Mouse (Mus musculus) MEL (cell line): ENCODE measurements around the gene Hoxd8. TPM values are rescaled to one million over a fixed set of nuclear protein-coding genes. Genes with fewer than 3 reads are reported as not detected.

Experiments used
- DNase-seq: peaks from one replicate; pipeline ENCODE4 v3.0.0; 2011; ENCODE audit warnings: low read depth, low spot score
- H3K27ac ChIP-seq: 2 replicates; pipeline ENCODE4 v1.5.1; 2012; ENCODE audit warnings: low read depth, mild to moderate bottlenecking, control low read depth, low read length, moderate library complexity; ENCODE audit not compliant: control insufficient read depth
- H3K27me3 ChIP-seq, 2 experiments: fragments of 150-350 bp in 1 of 2; sonication (generic) in 1 of 2; 2 replicates each; pipeline ENCODE4 v1.6.1; 2012; ENCODE audit warnings: low read length in 2 of 2, mild to moderate bottlenecking in 2 of 2, improper control_type of control experiment in 1 of 2, moderate library complexity in 1 of 2; ENCODE audit not compliant: insufficient read depth in 2 of 2, control insufficient read depth in 1 of 2
- H3K36me3 ChIP-seq, 2 experiments: 2 replicates each; pipeline ENCODE4 v1.6.1; 2012 to 2014; ENCODE audit warnings: low read length in 2 of 2, improper control_type of control experiment in 1 of 2, inconsistent platforms in 1 of 2, mild to moderate bottlenecking in 1 of 2; ENCODE audit not compliant: insufficient read depth in 2 of 2, control insufficient read depth in 1 of 2
- H3K4me1 ChIP-seq, 2 experiments: fragments of 150-350 bp in 1 of 2; sonication (generic) in 1 of 2; 2 replicates each; pipeline ENCODE4 v1.6.1; 2012; ENCODE audit warnings: low read length in 2 of 2, improper control_type of control experiment in 1 of 2, mild to moderate bottlenecking in 1 of 2; ENCODE audit not compliant: insufficient read depth in 2 of 2, control insufficient read depth in 1 of 2
- H3K4me3 ChIP-seq, 2 experiments: fragments of 150-350 bp in 1 of 2; sonication (generic) in 1 of 2; 2 replicates each; pipeline ENCODE4 v1.5.1; 2012; ENCODE audit warnings: low read depth in 2 of 2, low read length in 2 of 2, mild to moderate bottlenecking in 2 of 2, moderate library complexity in 2 of 2, control low read depth in 1 of 2, improper control_type of control experiment in 1 of 2; ENCODE audit not compliant: control insufficient read depth in 1 of 2, insufficient read depth in 1 of 2
- H3K79me2 ChIP-seq: 2 replicates; pipeline ENCODE4 v1.6.1; 2012; ENCODE audit warnings: mild to moderate bottlenecking, low read length, moderate library complexity; ENCODE audit not compliant: control insufficient read depth, poor library complexity, insufficient read depth
- H3K9ac ChIP-seq: 2 replicates; pipeline ENCODE4 v1.6.1; 2012; ENCODE audit warnings: low read depth, mild to moderate bottlenecking, control low read depth, low read length, moderate library complexity; ENCODE audit not compliant: control insufficient read depth, poor library complexity, severe bottlenecking
- H3K9me3 ChIP-seq: fragments of 150-350 bp; sonication (generic); replicated peaks from 2 replicates; pipeline ENCODE4 v1.6.1; 2012; ENCODE audit warnings: mild to moderate bottlenecking, low read length, improper control_type of control experiment, moderate library complexity; ENCODE audit not compliant: insufficient read depth
- CHD1 ChIP-seq: IDR thresholded peaks from 2 replicates; pipeline ENCODE4 v1.6.1; 2012; ENCODE audit warnings: low read depth, mild to moderate bottlenecking, inconsistent platforms, low read length, improper control_type of control experiment
- E2F4 ChIP-seq: IDR thresholded peaks from 2 replicates; pipeline ENCODE4 v1.6.1; 2011; ENCODE audit warnings: low read depth, low read length, improper control_type of control experiment, borderline replicate concordance
- ELF1 ChIP-seq: IDR thresholded peaks from 2 replicates; pipeline ENCODE4 v1.6.1; 2014; ENCODE audit warnings: low read depth, mild to moderate bottlenecking, inconsistent platforms, low read length, improper control_type of control experiment, moderate library complexity
- EP300 ChIP-seq, 2 experiments: IDR thresholded peaks; 2 replicates each; pipeline ENCODE4 v1.6.1; 2011; ENCODE audit warnings: improper control_type of control experiment in 2 of 2, low read length in 2 of 2, low read depth in 1 of 2, mild to moderate bottlenecking in 1 of 2
- HCFC1 ChIP-seq: IDR thresholded peaks from 2 replicates; pipeline ENCODE4 v1.6.1; 2012; ENCODE audit warnings: low read depth, mild to moderate bottlenecking, inconsistent platforms, low read length, improper control_type of control experiment, moderate library complexity
- KAT2A ChIP-seq: conservative IDR thresholded peaks from 2 replicates; pipeline ENCODE4 v1.6.1; 2012; ENCODE audit warnings: low read depth, low read length, improper control_type of control experiment, inconsistent platforms
- MAFK ChIP-seq: IDR thresholded peaks from 2 replicates; pipeline ENCODE4 v1.6.1; 2011; ENCODE audit warnings: low read depth, mild to moderate bottlenecking, low read length, improper control_type of control experiment, borderline replicate concordance
- MAX ChIP-seq: IDR thresholded peaks from 2 replicates; pipeline ENCODE4 v1.6.1; 2011; ENCODE audit warnings: low read length, improper control_type of control experiment
- MAZ ChIP-seq: IDR thresholded peaks from 2 replicates; pipeline ENCODE4 v1.6.1; 2012; ENCODE audit warnings: low read depth, mild to moderate bottlenecking, inconsistent platforms, low read length, improper control_type of control experiment
- MXI1 ChIP-seq: IDR thresholded peaks from 2 replicates; pipeline ENCODE4 v1.6.1; 2011; ENCODE audit warnings: mild to moderate bottlenecking, low read depth, low read length, improper control_type of control experiment
- NELFE ChIP-seq: IDR thresholded peaks from 2 replicates; pipeline ENCODE4 v1.6.1; 2011; ENCODE audit warnings: low read depth, low read length, improper control_type of control experiment
- POLR2A ChIP-seq, 2 experiments: IDR thresholded peaks; 2 replicates each; pipeline ENCODE4 v1.6.1; 2011 to 2012; ENCODE audit warnings: low read length in 2 of 2, mild to moderate bottlenecking in 2 of 2, control low read depth in 1 of 2, improper control_type of control experiment in 1 of 2, low read depth in 1 of 2, moderate library complexity in 1 of 2; ENCODE audit not compliant: control insufficient read depth in 1 of 2, insufficient read depth in 1 of 2, poor library complexity in 1 of 2
- POLR2AphosphoS2 ChIP-seq: IDR thresholded peaks from 2 replicates; pipeline ENCODE4 v1.6.1; 2011; ENCODE audit warnings: low read length, improper control_type of control experiment
- POLR2AphosphoS5 ChIP-seq: IDR thresholded peaks from 2 replicates; pipeline ENCODE4 v1.6.1; 2012; ENCODE audit warnings: low read depth, borderline replicate concordance, mild to moderate bottlenecking, inconsistent platforms, low read length, moderate library complexity, mixed read lengths
- RAD21 ChIP-seq: IDR thresholded peaks from 2 replicates; pipeline ENCODE4 v1.6.1; 2011; ENCODE audit warnings: mild to moderate bottlenecking, low read depth, low read length, improper control_type of control experiment
- RCOR1 ChIP-seq: IDR thresholded peaks from 2 replicates; pipeline ENCODE4 v1.6.1; 2012; ENCODE audit warnings: low read depth, mild to moderate bottlenecking, inconsistent platforms, low read length, improper control_type of control experiment
- SMC3 ChIP-seq: IDR thresholded peaks from 2 replicates; pipeline ENCODE4 v1.6.1; 2011; ENCODE audit warnings: low read depth, low read length, improper control_type of control experiment
- ZKSCAN1 ChIP-seq: IDR thresholded peaks from 2 replicates; pipeline ENCODE4 v1.6.1; 2012; ENCODE audit warnings: low read depth, mild to moderate bottlenecking, inconsistent platforms, low read length, improper control_type of control experiment, moderate library complexity
- ZNF384 ChIP-seq: IDR thresholded peaks from 2 replicates; pipeline ENCODE4 v1.6.1; 2012; ENCODE audit warnings: low read depth, mild to moderate bottlenecking, inconsistent platforms, low read length, improper control_type of control experiment
- polyA plus RNA-seq, 2 experiments: library from polyadenylated mRNA; stranded (reverse) in 1 of 2; unstranded in 1 of 2; fragments of >175 nt in 1 of 2; fragments of >200 nt in 1 of 2; gene quantifications; 2 replicates each; pipeline versions ENCODE4 v1.2.1 to v1.2.4; 2012; ENCODE audit warnings: low replicate concordance in 2 of 2, low read depth in 1 of 2; ENCODE audit not compliant: insufficient read length in 2 of 2, insufficient read depth in 1 of 2, missing spikeins in 1 of 2
- total RNA-seq: library from RNA; depleted of rRNA; stranded (reverse); fragments of 300-350 nt; gene quantifications from 2 replicates; pipeline ENCODE4 v1.2.3, GENCODE M21; 2012

Hoxd8 gene
- total and polyA plus RNA-seq, 3 experiments: 4.7 to 7.4 TPM; not detected in 1

- TF ChIP-seq RCOR1 (no peak), E2F4 (no peak), MXI1 (no peak), POLR2AphosphoS2 (no peak), ZKSCAN1 (no peak), ZNF384 (no peak), MAFK (no peak), EP300 (IDR thresholded peaks at IDR 0.05; ENCODE audit: low read depth in 1 of 2, low read length in 2 of 2) (no peak), NELFE (no peak), RAD21 (no peak), CHD1 (no peak), ELF1 (no peak), KAT2A (no peak)
- H3K79me2 ChIP-seq: no peaks in the 10 kb centered on the region
- no peak overlapping the region for H3K9ac ChIP-seq
- no peak overlapping the region for H3K4me3 ChIP-seq
- no peak for DNase-seq
- no peaks in the 10 kb centered on the region for H3K9me3 ChIP-seq
- H3K27me3 ChIP-seq: no peaks in the 10 kb centered on the region
- H3K4me1 ChIP-seq: no peaks in the 10 kb centered on the region
- H3K27ac ChIP-seq: no peak overlapping the region
- H3K36me3 ChIP-seq: no peaks in the 10 kb centered on the region
Observed at GRCm38 (mm10) chr2:74657251-74658023, 47.0 kb upstream of the Hoxd8 start.

GRCm38 (mm10) chr2:74658024-74658666 lies 46.3 kb upstream of the Hoxd8 start:
- no peaks in the 10 kb centered on the region for H3K27me3 ChIP-seq
- no peaks in the 10 kb centered on the region for H3K4me1 ChIP-seq
- no peak for DNase-seq

More at GRCm38 (mm10) chr2:74658024-74658666, 46.3 kb upstream of the Hoxd8 start:
- H3K4me3 ChIP-seq: no peak overlapping the region
- H3K9ac ChIP-seq: no peak overlapping the region
- no peaks in the 10 kb centered on the region for H3K36me3 ChIP-seq
- no peaks in the 10 kb centered on the region for H3K79me2 ChIP-seq
- H3K9me3 ChIP-seq: no peaks in the 10 kb centered on the region
- no peak for TF ChIP-seq ZKSCAN1
- no peak for TF ChIP-seq MXI1
- no peak for TF ChIP-seq KAT2A
- TF ChIP-seq MAZ: no peak
- TF ChIP-seq POLR2A (IDR thresholded peaks at IDR 0.05; ENCODE audit: control insufficient read depth in 1 of 2, insufficient read depth in 1 of 2, low read depth in 1 of 2, low read length in 2 of 2, poor library complexity in 1 of 2): no peak
- no peak for TF ChIP-seq HCFC1
- TF ChIP-seq POLR2AphosphoS5: no peak
- TF ChIP-seq MAX: no peak
- TF ChIP-seq SMC3: no peak
- no peak for TF ChIP-seq ZNF384
- no peak for TF ChIP-seq EP300 (IDR thresholded peaks at IDR 0.05; ENCODE audit: low read depth in 1 of 2, low read length in 2 of 2)
- TF ChIP-seq, all 39 proteins: peak for 0
- no peak overlapping the region for H3K27ac ChIP-seq
